Mouse (Mus musculus) cerebellum, adult 2 months (tissue): ENCODE measurements around the gene Erp27.

ENCODE experiments used
- CTCF ChIP-seq: fragments of 200-500 bp; IDR thresholded peaks from 2 replicates; pipeline ENCODE4 v1.5.1; 2011; ENCODE audit warnings: low read depth, mild to moderate bottlenecking, control low read depth, low read length, moderate library complexity, borderline replicate concordance; ENCODE audit not compliant: insufficient read depth
- POLR2A ChIP-seq: fragments of 200-500 bp; IDR thresholded peaks from 2 replicates; pipeline ENCODE4 v1.6.1; 2011; ENCODE audit warnings: low read length, control low read depth, borderline replicate concordance; ENCODE audit not compliant: insufficient read depth

- TF ChIP-seq CTCF = no peak
- no peak for TF ChIP-seq POLR2A
Observed at GRCm38 (mm10) chr6:136910247-136910890, 11.6 kb downstream of the Erp27 start.
